Mouse (Mus musculus): ENCODE data around the gene Rfwd3. TPM values are rescaled to one million over a fixed set of nuclear protein-coding genes. Genes with fewer than 3 reads are reported as not detected.
A peak's percentile ranks its signal among the peaks of the same experiment; 100 is the strongest.

Rfwd3 gene
- total and polyA plus RNA-seq, 3 experiments: 54.2 to 63.2 TPM; not detected in 1

- H3K27ac ChIP-seq (ENCODE audit: control insufficient read depth, low read depth, low read length): no peak overlapping the region
- H3K79me2 ChIP-seq (ENCODE audit: control insufficient read depth, insufficient read depth, low read length, poor library complexity): peaks cover 29% of the 10 kb centered on the region
- H3K4me1 ChIP-seq (ENCODE audit: control insufficient read depth in 1 of 2, insufficient read depth in 2 of 2, low read length in 2 of 2): no peaks in the 10 kb centered on the region; a peak in 1 of 4 replicates
- no peaks in the 10 kb centered on the region for H3K9me3 ChIP-seq (replicated peaks; ENCODE audit: insufficient read depth, low read length)
- TF ChIP-seq SMC3 (IDR thresholded peaks at IDR 0.05; ENCODE audit: low read depth, low read length): no peak
- no peak for TF ChIP-seq ZNF384 (IDR thresholded peaks at IDR 0.05; ENCODE audit: low read depth, low read length)
- TF ChIP-seq UBTF (IDR thresholded peaks at IDR 0.05; ENCODE audit: borderline replicate concordance, insufficient read depth, low read depth, low read length): no peak
- no peak for TF ChIP-seq E2F4 (IDR thresholded peaks at IDR 0.05; ENCODE audit: borderline replicate concordance, low read depth, low read length)
- TF ChIP-seq MYB (IDR thresholded peaks at IDR 0.05; ENCODE audit: low read depth, low read length): no peak
- no peak for TF ChIP-seq ZMIZ1 (IDR thresholded peaks at IDR 0.05; ENCODE audit: low read depth, low read length)
- no peak for TF ChIP-seq MAFK (IDR thresholded peaks at IDR 0.05; ENCODE audit: borderline replicate concordance, low read depth, low read length)
- TF ChIP-seq RCOR1 (IDR thresholded peaks at IDR 0.05; ENCODE audit: low read depth, low read length): no peak
- no peak for TF ChIP-seq MXI1 (IDR thresholded peaks at IDR 0.05; ENCODE audit: low read depth, low read length)
- TF ChIP-seq POLR2AphosphoS5 (IDR thresholded peaks at IDR 0.05; ENCODE audit: borderline replicate concordance, low read depth, low read length): no peak
- no peak for TF ChIP-seq USF1 (IDR thresholded peaks at IDR 0.05; ENCODE audit: low read depth, low read length)
- H3K36me3 ChIP-seq (ENCODE audit: control insufficient read depth in 1 of 2, insufficient read depth in 2 of 2, low read length in 2 of 2): peaks cover 30 to 61% of the 10 kb centered on the region in 2 experiments
- no peak overlapping the region for H3K4me3 ChIP-seq (ENCODE audit: control insufficient read depth in 1 of 2, insufficient read depth in 1 of 2, low read depth in 2 of 2, low read length in 2 of 2)
- H3K27me3 ChIP-seq (ENCODE audit: control insufficient read depth in 1 of 2, insufficient read depth in 2 of 2, low read length in 2 of 2): no peaks in the 10 kb centered on the region
- no peak overlapping the region for H3K9ac ChIP-seq (ENCODE audit: control insufficient read depth, low read depth, low read length, poor library complexity, severe bottlenecking)
- DNase-seq (ENCODE audit: low read depth, low spot score): no peak
These were observed 8.3 kb downstream of the Rfwd3 start for GRCm38 (mm10) chr8:111291733-111292132.

GRCm38 (mm10) chr8:111290586-111290985, 9.4 kb downstream of the Rfwd3 start:
- Histone ChIP-seq H3K79me2 (ENCODE audit: control insufficient read depth, insufficient read depth, low read length, poor library complexity) (peaks cover 24% of the 10 kb centered on the region), H3K4me1 (ENCODE audit: control insufficient read depth in 1 of 2, insufficient read depth in 2 of 2, low read length in 2 of 2) (no peaks in the 10 kb centered on the region; a peak in 1 of 4 replicates), H3K9ac (ENCODE audit: control insufficient read depth, low read depth, low read length, poor library complexity, severe bottlenecking) (no peak overlapping the region), H3K4me3 (ENCODE audit: control insufficient read depth in 1 of 2, insufficient read depth in 1 of 2, low read depth in 2 of 2, low read length in 2 of 2) (no peak overlapping the region), H3K9me3 (replicated peaks; ENCODE audit: insufficient read depth, low read length) (no peaks in the 10 kb centered on the region), H3K27me3 (ENCODE audit: control insufficient read depth in 1 of 2, insufficient read depth in 2 of 2, low read length in 2 of 2) (no peaks in the 10 kb centered on the region), H3K27ac (ENCODE audit: control insufficient read depth, low read depth, low read length) (no peak overlapping the region), H3K36me3 (ENCODE audit: control insufficient read depth in 1 of 2, insufficient read depth in 2 of 2, low read length in 2 of 2) (peaks cover 21 to 65% of the 10 kb centered on the region in 2 experiments)
- no peak for DNase-seq (ENCODE audit: low read depth, low spot score)
- no peak for TF ChIP-seq USF2 (IDR thresholded peaks at IDR 0.05; ENCODE audit: borderline replicate concordance in 1 of 2, insufficient read depth in 1 of 2, low read depth in 1 of 2, low read length in 2 of 2)
- peak; percentile 94 for TF ChIP-seq ZKSCAN1 (IDR thresholded peaks at IDR 0.05; ENCODE audit: low read depth, low read length)

GRCm38 (mm10) chr8:111285603-111286002, 14.4 kb downstream of the Rfwd3 start:
- no peak for DNase-seq (ENCODE audit: low read depth, low spot score)
- Histone ChIP-seq H3K9me3 (replicated peaks; ENCODE audit: insufficient read depth, low read length) (no peaks in the 10 kb centered on the region), H3K36me3 (ENCODE audit: control insufficient read depth in 1 of 2, insufficient read depth in 2 of 2, low read length in 2 of 2) (peaks cover 0 to 53% of the 10 kb centered on the region in 2 experiments; a peak in 2 of 4 replicates), H3K27me3 (ENCODE audit: control insufficient read depth in 1 of 2, insufficient read depth in 2 of 2, low read length in 2 of 2) (no peaks in the 10 kb centered on the region), H3K79me2 (ENCODE audit: control insufficient read depth, insufficient read depth, low read length, poor library complexity) (peaks cover 3% of the 10 kb centered on the region; the same call in 1 of the 2 replicates), H3K4me3 (ENCODE audit: control insufficient read depth in 1 of 2, insufficient read depth in 1 of 2, low read depth in 2 of 2, low read length in 2 of 2) (no peak overlapping the region), H3K9ac (ENCODE audit: control insufficient read depth, low read depth, low read length, poor library complexity, severe bottlenecking) (no peak overlapping the region), H3K4me1 (ENCODE audit: control insufficient read depth in 1 of 2, insufficient read depth in 2 of 2, low read length in 2 of 2) (no peaks in the 10 kb centered on the region), H3K27ac (ENCODE audit: control insufficient read depth, low read depth, low read length) (no peak overlapping the region)
- TF ChIP-seq MAX (IDR thresholded peaks at IDR 0.05; ENCODE audit: low read length): no peak
- no peak for TF ChIP-seq BHLHE40 (IDR thresholded peaks at IDR 0.05; ENCODE audit: borderline replicate concordance, low read depth, low read length)
- no peak for TF ChIP-seq TCF12 (IDR thresholded peaks at IDR 0.05; ENCODE audit: low read depth, low read length)
- no peak for TF ChIP-seq E2F4 (IDR thresholded peaks at IDR 0.05; ENCODE audit: borderline replicate concordance, low read depth, low read length)
- no peak for TF ChIP-seq MYC (IDR thresholded peaks at IDR 0.05; ENCODE audit: low read depth, low read length)
- TF ChIP-seq MAFK (IDR thresholded peaks at IDR 0.05; ENCODE audit: borderline replicate concordance, low read depth, low read length): no peak
- TF ChIP-seq TBP (IDR thresholded peaks at IDR 0.05; ENCODE audit: low read depth, low read length): no peak
- TF ChIP-seq ZMIZ1 (IDR thresholded peaks at IDR 0.05; ENCODE audit: low read depth, low read length): no peak
- TF ChIP-seq USF2 (IDR thresholded peaks at IDR 0.05; ENCODE audit: borderline replicate concordance in 1 of 2, insufficient read depth in 1 of 2, low read depth in 1 of 2, low read length in 2 of 2): no peak
- no peak for TF ChIP-seq NELFE (IDR thresholded peaks at IDR 0.05; ENCODE audit: low read depth, low read length)
- TF ChIP-seq ELF1 (IDR thresholded peaks at IDR 0.05; ENCODE audit: low read depth, low read length): no peak
- no peak for TF ChIP-seq USF1 (IDR thresholded peaks at IDR 0.05; ENCODE audit: low read depth, low read length)
- no peak for TF ChIP-seq ETS1 (IDR thresholded peaks at IDR 0.05; ENCODE audit: low read depth, low read length)

All from MEL (cell line).